Mouse (Mus musculus) layer of hippocampus, adult 2 months (tissue): ENCODE data around the gene Kif7. TPM values are rescaled to one million over a fixed set of nuclear protein-coding genes. Genes with fewer than 3 reads are reported as not detected.

Experiments
- DNase-seq, 2 experiments: peaks; one replicate each; pipeline ENCODE4 v3.0.0; 2022; ENCODE audit warnings: low spot score in 2 of 2
- H3K27ac ChIP-seq: fragments of 200-600 bp; 2 replicates; pipeline ENCODE4 v1.8.1; 2022
- H3K4me3 ChIP-seq: fragments of 200-600 bp; 2 replicates; pipeline ENCODE4 v1.8.1; 2022; ENCODE audit warnings: mild to moderate bottlenecking
- CTCF ChIP-seq: fragments of 200-600 bp; conservative IDR thresholded peaks from 2 replicates; pipeline ENCODE4 v1.8.1; 2022; ENCODE audit warnings: antibody characterized with exemption, mild to moderate bottlenecking, moderate library complexity
- long read RNA-seq, 2 experiments: library from polyadenylated mRNA; stranded (forward); transcript quantifications; one replicate each; pipeline ENCODE4 v2.0.0; 2021; ENCODE audit warnings: borderline mapping rate in 2 of 2
- total RNA-seq, 2 experiments: library from RNA; stranded (reverse); gene quantifications; 2 replicates each; pipeline ENCODE4 v1.2.3; 2021

Gene Kif7
- total RNA-seq = 1 to 10 TPM; 2.0 to 2.4 TPM
- long read RNA-seq, experiment 1, full-length matches to known transcripts = 1 of 3 reads
- long read RNA-seq, experiment 1, partial matches to known transcripts = 1 of 3 reads
- long read RNA-seq, experiment 1, other reads (novel, unspliced or antisense) = 1 of 3 reads
- long read RNA-seq, experiment 2, partial matches to known transcripts = 2 of 3 reads
- long read RNA-seq, experiment 2, other reads (novel, unspliced or antisense) = 1 of 3 reads

- H3K4me3 ChIP-seq = peak within 1 kb of the TSS; percentile 69
- no peak for TF ChIP-seq CTCF
- DNase-seq = peak in 1 of 2 experiments; percentile 56
- peak within 1 kb of the TSS; percentile 46; the same call in 1 of the 2 replicates for H3K27ac ChIP-seq
These were observed at the start of gene Kif7 for GRCm38 (mm10) chr7:79715187-79715981. Gene Kif7 (minus strand): TSS chr7:79715720.

DNA sequence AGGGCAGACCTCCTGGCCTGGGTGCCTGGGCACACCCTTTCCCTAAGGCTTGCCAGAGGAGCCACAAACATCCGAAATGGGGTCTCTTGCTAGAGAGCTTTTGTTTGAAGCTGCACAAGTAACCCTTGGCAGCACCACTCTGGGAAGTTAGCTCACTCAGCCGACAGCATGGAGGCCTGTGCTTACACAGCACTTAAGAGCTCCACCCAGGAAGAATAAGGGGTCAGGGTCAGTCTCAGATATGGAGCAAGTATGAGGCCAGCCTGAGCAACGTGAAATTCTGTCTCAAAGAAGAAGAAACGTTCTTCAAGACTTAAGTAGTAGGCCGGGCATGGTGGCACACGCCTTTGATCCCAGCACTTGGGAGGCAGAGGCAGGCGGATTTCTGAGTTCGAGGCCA, 46.6 kb upstream of the Kif7 start:
- no peak for TF ChIP-seq CTCF

GRCm38 (mm10) chr7:79761124-79761876, 45.8 kb upstream of the Kif7 start:
- TF ChIP-seq CTCF = no peak
- DNase-seq = no peak
- H3K27ac ChIP-seq = no peak overlapping the region
- no peak overlapping the region for H3K4me3 ChIP-seq

More for the DNA sequence above, 46.6 kb upstream of the Kif7 start:
- DNase-seq = no peak
- no peak overlapping the region for H3K4me3 ChIP-seq
- no peak overlapping the region for H3K27ac ChIP-seq

DNA sequence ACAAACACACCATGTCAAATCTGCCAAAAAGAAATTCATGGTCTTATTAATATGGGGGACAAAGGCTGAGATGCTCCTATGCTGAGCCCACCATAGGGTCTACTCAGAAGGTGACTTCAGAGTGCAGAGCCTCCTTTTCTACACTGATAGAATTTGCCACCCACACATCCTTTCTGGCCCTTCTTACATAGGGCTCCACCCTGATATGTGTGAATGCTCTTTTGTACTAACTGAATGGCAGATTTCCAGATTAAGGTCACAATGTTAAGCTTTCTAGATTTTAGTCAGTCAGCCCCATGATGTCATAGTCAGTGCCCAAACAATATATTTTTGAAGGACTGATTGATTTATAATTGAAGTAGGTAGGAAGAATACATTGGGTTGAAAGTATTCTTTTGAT, 44.2 kb upstream of the Kif7 start:
- TF ChIP-seq CTCF = no peak
- H3K4me3 ChIP-seq = no peak overlapping the region
- no peak for DNase-seq

GRCm38 (mm10) chr7:79758176-79758575, 42.7 kb upstream of the Kif7 start:
- DNase-seq = no peak
- Histone ChIP-seq H3K4me3 (no peak overlapping the region), H3K27ac (no peak overlapping the region)
- no peak for TF ChIP-seq CTCF

More for the DNA sequence above, 44.2 kb upstream of the Kif7 start:
- no peak overlapping the region for H3K27ac ChIP-seq

GRCm38 (mm10) chr7:79756334-79756733, 40.8 kb upstream of the Kif7 start:
- peak; percentile 56 for TF ChIP-seq CTCF
- no peak overlapping the region for H3K4me3 ChIP-seq
- H3K27ac ChIP-seq = no peak overlapping the region
- DNase-seq = no peak

DNA sequence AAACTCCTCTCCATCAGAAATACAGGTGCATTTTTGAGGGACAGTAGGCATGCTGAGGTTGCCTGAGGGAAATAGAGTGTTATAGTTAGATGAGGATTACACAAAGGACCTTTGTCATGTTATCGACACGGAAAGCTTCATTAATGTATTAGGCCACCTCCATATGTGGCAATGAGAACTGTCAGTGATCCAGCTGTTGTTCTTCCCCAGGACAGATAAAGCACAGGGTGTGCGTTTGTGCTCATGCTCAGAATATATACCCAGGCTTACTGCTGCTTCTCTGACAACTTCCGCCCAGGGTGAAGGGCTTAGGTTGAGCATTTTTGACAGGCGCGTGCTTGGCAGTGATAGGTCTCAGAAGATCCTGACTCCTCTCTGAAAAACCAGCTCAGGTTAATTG, 34.0 kb upstream of the Kif7 start:
- Histone ChIP-seq H3K27ac (no peak overlapping the region), H3K4me3 (no peak overlapping the region)
- no peak for DNase-seq
- no peak for TF ChIP-seq CTCF

DNA sequence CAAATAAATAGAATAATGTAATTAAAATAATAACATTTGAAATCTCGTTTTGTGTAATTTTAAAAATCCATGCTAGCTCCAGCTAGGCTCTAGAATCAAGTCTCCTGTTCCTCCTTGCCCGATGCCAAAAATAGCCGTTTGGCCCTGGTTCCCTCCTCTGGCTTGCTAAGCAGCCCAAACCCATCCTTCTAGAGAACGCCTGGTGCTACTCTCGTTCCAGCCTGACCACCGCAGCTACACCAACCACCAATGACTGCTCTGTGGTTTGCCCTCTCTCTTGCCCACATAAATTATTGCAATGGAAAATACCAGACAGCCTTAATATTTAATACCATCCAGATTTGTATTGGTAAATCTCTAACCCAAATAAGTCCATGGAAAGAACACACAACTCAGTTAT, 32.1 kb upstream of the Kif7 start:
- no peak for DNase-seq
- Histone ChIP-seq H3K27ac (no peak overlapping the region), H3K4me3 (no peak overlapping the region)
- no peak for TF ChIP-seq CTCF

GRCm38 (mm10) chr7:79744585-79744984, 29.1 kb upstream of the Kif7 start:
- DNase-seq = no peak
- Histone ChIP-seq H3K27ac (no peak overlapping the region), H3K4me3 (no peak overlapping the region)
- no peak for TF ChIP-seq CTCF

DNA sequence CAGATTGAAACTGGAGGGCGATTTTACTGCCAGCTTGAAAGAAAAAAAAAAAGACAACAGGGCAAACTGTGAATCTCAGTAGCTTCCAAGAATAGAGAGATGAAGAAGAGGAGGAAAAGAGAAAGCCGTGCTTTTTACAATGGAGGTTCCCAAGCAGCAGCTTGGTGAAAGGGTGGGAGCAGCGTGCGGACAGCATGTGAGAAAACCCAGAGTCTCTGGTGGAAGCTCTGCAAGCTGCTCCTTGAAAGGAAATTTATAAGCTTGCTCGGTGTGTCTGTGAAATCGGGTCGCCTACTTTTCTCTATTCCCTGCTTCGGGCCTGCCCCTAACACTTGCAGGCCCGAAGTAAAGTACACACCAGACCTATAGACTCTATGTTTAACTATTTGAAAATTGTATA, 28.5 kb upstream of the Kif7 start:
- DNase-seq = no peak
- 0 out of 2 replicates have a peak overlapping the region, but pooled peaks have one; percentile 75 for H3K27ac ChIP-seq
- TF ChIP-seq CTCF = no peak
- H3K4me3 ChIP-seq = no peak overlapping the region

DNA sequence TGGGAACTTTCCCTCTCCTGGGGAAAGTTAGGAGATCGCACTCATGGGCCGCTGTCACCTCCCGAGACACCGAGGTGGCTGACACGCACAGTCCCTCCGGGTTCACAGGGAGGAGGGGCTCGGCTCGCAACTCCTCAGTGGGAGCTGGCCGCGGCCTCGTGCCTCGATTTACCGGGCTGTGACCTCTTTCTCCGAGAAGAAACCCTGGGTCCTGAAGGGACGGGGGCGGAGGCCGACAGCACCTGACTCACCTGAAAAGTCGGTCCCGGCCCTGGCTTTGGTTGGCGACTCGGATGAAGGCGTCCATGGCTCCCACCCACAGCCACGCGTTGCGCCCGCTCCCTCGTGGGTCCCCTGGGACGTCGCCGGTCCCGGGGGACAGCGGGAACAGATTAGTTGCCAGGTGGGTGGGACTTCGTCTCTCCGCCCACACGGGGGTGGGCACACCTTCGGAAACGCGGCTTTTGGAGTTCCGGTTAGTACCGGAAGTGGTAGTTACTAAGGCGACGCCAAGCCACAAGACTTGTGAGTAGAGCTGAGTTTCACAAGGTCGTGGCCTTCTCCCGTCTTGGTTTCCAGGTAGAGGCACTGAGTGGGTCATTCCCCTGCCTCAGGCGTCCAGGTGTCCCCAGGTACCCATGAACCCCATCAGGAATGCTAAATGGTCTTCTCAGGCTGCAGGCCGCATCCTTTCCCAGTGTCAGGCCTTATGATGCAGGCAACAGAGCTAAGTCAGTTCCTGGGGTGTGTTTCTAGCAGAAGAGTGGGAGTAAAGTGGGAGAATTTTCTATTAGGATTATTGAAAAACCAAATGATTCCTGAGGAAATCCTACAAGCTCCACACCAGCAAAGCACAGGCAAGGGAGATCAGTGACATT, 27.4 kb upstream of the Kif7 start, which contains the start of the genes Pex11a and Wdr93:
Gene Pex11a, minus strand, starts transcription at position 473 of the 878 bp plus-strand sequence.
Gene Wdr93, plus strand, starts transcription at position 505 of the 878 bp plus-strand sequence.
- Histone ChIP-seq H3K4me3 (peak within 1 kb of the TSS; percentile 97), H3K27ac (peak within 1 kb of the TSS; percentile 75)
- peak; percentile 75 to 76 for DNase-seq
- TF ChIP-seq CTCF = peak; percentile 25

- no peak for TF ChIP-seq CTCF
- peak overlapping the region; percentile 75; the same call in 1 of the 2 replicates for H3K27ac ChIP-seq
- DNase-seq = no peak
- peak overlapping the region; percentile 97 for H3K4me3 ChIP-seq
These were observed 26.7 kb upstream of the Kif7 start for GRCm38 (mm10) chr7:79742277-79742658.
